Mouse (Mus musculus) kidney, embryonic 16.5 days (tissue): ENCODE data around the gene Cavin1. TPM values are rescaled to one million over a fixed set of nuclear protein-coding genes. Genes with fewer than 3 reads are reported as not detected.

ENCODE experiments used
- ATAC-seq: fragments of 200-750 bp; cut with Nextera tagmentation; 2 replicates; pipeline ENCODE4 v1.8.0; 2017; ENCODE audit warnings: moderate TSS enrichment; ENCODE audit not compliant: low FRiP score, low TSS enrichment
- H3K27ac ChIP-seq: fragments of 300-500 bp; sonication (generic); 2 replicates; pipeline ENCODE4 v1.5.1; 2014; ENCODE audit warnings: low read length
- H3K27me3 ChIP-seq: fragments of 300-500 bp; sonication (generic); 2 replicates; pipeline ENCODE4 v1.6.1; 2014; ENCODE audit warnings: low read length, control low read depth, mixed read lengths; ENCODE audit not compliant: insufficient read depth
- H3K36me3 ChIP-seq: fragments of 300-500 bp; sonication (generic); 2 replicates; pipeline ENCODE4 v1.6.1; 2014; ENCODE audit warnings: low read length, control low read depth, mixed read lengths; ENCODE audit not compliant: insufficient read depth
- H3K4me1 ChIP-seq: fragments of 300-500 bp; sonication (generic); 2 replicates; pipeline ENCODE4 v1.6.1; 2014; ENCODE audit warnings: low read length, control low read depth, mixed read lengths; ENCODE audit not compliant: insufficient read depth
- H3K4me2 ChIP-seq: fragments of 300-500 bp; sonication (generic); replicated peaks from 2 replicates; pipeline ENCODE4 v1.6.1; 2014; ENCODE audit warnings: low read depth, low read length
- H3K4me3 ChIP-seq: fragments of 300-500 bp; sonication (generic); 2 replicates; pipeline ENCODE4 v1.5.1; 2014; ENCODE audit warnings: mild to moderate bottlenecking, low read length
- H3K9ac ChIP-seq: fragments of 300-500 bp; sonication (generic); replicated peaks from 2 replicates; pipeline ENCODE4 v1.6.1; 2014; ENCODE audit warnings: low read length
- H3K9me3 ChIP-seq: fragments of 300-500 bp; sonication (generic); 2 replicates; pipeline ENCODE4 v1.6.1; 2016; ENCODE audit warnings: low read length, control low read depth
- WGBS: fragments of 180-500 bp; shearing (Covaris S2); extraction: QIAGEN DNeasy Blood & Tissue Kit; methylation state at CpG from one replicate; pipeline ENCODE4 v1.1.7; 2014; 5-methylcytosine and 5-hydroxymethylcytosine counted together
- polyA plus RNA-seq: library from polyadenylated mRNA; unstranded; fragments of >200 nt; fragmentation: Nextera tagmentation; extraction: Ambion mirVana; gene quantifications from 2 replicates; pipeline ENCODE4 v1.2.1, GENCODE M21; 2015

Cavin1 gene
- polyA plus RNA-seq, 1 experiment from 2014 or later = 161 TPM

DNA sequence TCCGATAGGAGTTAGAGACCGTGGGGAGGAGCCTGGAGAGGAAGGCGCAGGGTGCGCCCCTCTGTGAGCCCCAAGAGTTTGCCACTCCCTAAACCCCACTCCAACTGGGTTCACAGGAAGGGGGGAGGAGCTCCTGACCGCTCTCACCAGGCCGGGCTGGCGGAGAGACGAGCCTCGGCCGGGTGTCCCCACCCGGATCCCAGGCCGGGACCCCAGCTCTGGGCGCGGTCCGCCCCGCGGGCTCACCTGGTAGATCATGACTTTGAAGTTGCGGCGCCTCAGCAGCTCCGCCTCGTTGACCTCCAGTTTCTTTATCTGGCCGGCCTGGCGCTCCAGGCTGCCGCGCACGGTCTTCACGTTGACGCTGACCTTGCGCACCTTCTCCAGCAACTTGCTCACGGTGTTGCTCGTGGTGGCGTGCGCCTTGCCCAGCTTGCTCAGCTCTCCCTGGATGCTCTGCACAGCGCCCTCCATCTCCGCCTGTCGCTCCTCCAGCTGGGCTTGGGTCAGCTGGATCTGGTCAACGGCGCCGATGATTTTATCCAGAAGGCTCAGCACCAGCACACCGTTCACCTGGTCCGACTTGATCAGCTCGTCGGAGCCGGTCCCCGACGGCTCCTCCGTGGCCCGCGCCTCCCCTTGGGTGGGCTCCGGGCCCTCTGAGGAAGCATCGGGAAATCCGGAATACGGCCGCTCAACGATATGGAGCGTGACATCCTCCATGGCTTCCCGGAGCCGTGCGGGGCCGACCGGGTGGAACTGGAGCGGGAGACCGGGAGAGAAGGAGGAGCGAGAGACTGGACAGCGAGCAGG is 737 bp downstream of the Cavin1 start:
- under 1% methylated on average over 65 of the region's 65 CpGs for WGBS

GRCm38 (mm10) chr11:100969189-100969743 is 1.4 kb downstream of the Cavin1 start:
- Histone ChIP-seq H3K27ac (peak overlapping the region; percentile 86), H3K9ac (peak overlapping the region; percentile 71), H3K27me3 (peaks cover 35% of the 10 kb centered on the region), H3K4me3 (peak overlapping the region; percentile 62), H3K4me1 (peaks cover 27% of the 10 kb centered on the region), H3K36me3 (no peaks in the 10 kb centered on the region), H3K9me3 (no peaks in the 10 kb centered on the region), H3K4me2 (peak overlapping the region; percentile 58)
- ATAC-seq = peak; percentile 3; the same call in 1 of the 2 replicates
- WGBS = 2% methylated on average over 33 of the region's 35 CpGs

More for the DNA sequence above, 737 bp downstream of the Cavin1 start:
- Histone ChIP-seq H3K4me3 (peak overlapping the region; percentile 62), H3K36me3 (no peaks in the 10 kb centered on the region), H3K27me3 (peaks cover 35% of the 10 kb centered on the region), H3K9me3 (no peaks in the 10 kb centered on the region), H3K4me2 (peak overlapping the region; percentile 58), H3K4me1 (peaks cover 27% of the 10 kb centered on the region), H3K27ac (peak overlapping the region; percentile 86), H3K9ac (peak overlapping the region; percentile 71)
- ATAC-seq = peak; percentile 57

DNA sequence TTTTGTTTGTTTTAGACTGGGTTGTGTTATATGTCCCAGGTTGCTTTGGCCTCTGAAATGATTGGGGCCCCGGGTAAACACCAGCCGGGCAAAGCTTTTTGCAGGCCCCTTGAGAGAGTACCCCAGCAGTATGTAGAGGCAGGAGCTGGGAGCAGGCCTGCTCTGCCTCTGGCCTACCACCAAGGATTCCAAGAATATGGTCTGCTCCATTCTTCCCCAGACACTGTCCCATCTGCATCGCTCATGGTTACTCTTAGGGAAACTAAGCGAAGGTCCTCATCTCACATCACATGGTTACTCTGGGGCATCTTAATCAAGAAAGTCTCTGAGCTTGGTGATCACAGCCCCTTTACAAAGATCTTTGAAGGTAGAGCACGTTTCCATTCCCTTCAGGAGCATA is 2.2 kb downstream of the Cavin1 start:
- no peaks in the 10 kb centered on the region for H3K9me3 ChIP-seq
- peak overlapping the region; percentile 62 for H3K4me3 ChIP-seq
- peaks cover 27% of the 10 kb centered on the region for H3K4me1 ChIP-seq
- H3K27me3 ChIP-seq = peaks cover 35% of the 10 kb centered on the region
- peak overlapping the region; percentile 58 for H3K4me2 ChIP-seq
- no peaks in the 10 kb centered on the region for H3K36me3 ChIP-seq
- peak overlapping the region; percentile 86 for H3K27ac ChIP-seq
- 76% methylated on average over 5 of the region's 5 CpGs for WGBS
- peak overlapping the region; percentile 71 for H3K9ac ChIP-seq
- ATAC-seq = no peak

GRCm38 (mm10) chr11:100967881-100968420 is 2.7 kb downstream of the Cavin1 start:
- H3K4me1 ChIP-seq = peaks cover 27% of the 10 kb centered on the region
- peak overlapping the region; percentile 58 for H3K4me2 ChIP-seq
- H3K27ac ChIP-seq = 0 out of 2 replicates have a peak overlapping the region, but pooled peaks have one; percentile 86
- H3K4me3 ChIP-seq = peak overlapping the region; percentile 62
- H3K9me3 ChIP-seq = no peaks in the 10 kb centered on the region
- H3K36me3 ChIP-seq = no peaks in the 10 kb centered on the region
- H3K9ac ChIP-seq = peak overlapping the region; percentile 71
- H3K27me3 ChIP-seq = peaks cover 35% of the 10 kb centered on the region
- WGBS = 84% methylated on average over 5 of the region's 5 CpGs
- no peak for ATAC-seq

DNA sequence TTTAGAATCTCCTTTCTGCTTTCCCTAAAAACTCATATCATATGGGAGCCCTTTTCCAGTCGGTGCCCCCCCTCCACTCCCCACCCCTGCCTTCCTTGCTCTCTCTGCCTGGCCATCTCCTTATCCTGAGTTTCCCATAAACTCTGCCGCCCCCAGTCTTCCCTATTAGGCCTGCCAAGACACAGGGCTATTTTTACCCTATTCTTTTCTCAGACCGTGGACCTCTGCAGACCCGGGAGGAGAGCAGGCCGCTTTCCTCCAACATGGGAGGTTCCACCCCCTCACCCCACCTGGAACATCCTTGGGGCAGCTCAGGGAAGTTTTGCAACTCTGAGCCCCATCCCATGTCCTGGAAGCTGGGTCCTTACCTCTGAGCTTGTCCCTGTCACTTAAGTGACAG is 3.3 kb downstream of the Cavin1 start:
- H3K4me1 ChIP-seq = peaks cover 27% of the 10 kb centered on the region
- H3K9me3 ChIP-seq = no peaks in the 10 kb centered on the region
- 0 out of 2 replicates have a peak overlapping the region, but pooled peaks have one; percentile 25 for H3K27ac ChIP-seq
- peak overlapping the region; percentile 58 for H3K4me2 ChIP-seq
- H3K36me3 ChIP-seq = no peaks in the 10 kb centered on the region
- peak overlapping the region; percentile 5; the same call in 1 of the 2 replicates for H3K9ac ChIP-seq
- peak overlapping the region; percentile 62; the same call in 1 of the 2 replicates for H3K4me3 ChIP-seq
- 54% methylated on average over 5 of the region's 5 CpGs for WGBS
- ATAC-seq = no peak
- peaks cover 32% of the 10 kb centered on the region for H3K27me3 ChIP-seq

GRCm38 (mm10) chr11:100965760-100966159 is 4.9 kb downstream of the Cavin1 start:
- Histone ChIP-seq H3K4me3 (no peak overlapping the region), H3K36me3 (no peaks in the 10 kb centered on the region), H3K27ac (no peak overlapping the region), H3K4me2 (no peak overlapping the region), H3K4me1 (peaks cover 22% of the 10 kb centered on the region), H3K27me3 (peaks cover 19% of the 10 kb centered on the region), H3K9me3 (no peaks in the 10 kb centered on the region), H3K9ac (no peak overlapping the region)
- no peak for ATAC-seq
- 68% methylated on average over 6 of the region's 6 CpGs for WGBS

DNA sequence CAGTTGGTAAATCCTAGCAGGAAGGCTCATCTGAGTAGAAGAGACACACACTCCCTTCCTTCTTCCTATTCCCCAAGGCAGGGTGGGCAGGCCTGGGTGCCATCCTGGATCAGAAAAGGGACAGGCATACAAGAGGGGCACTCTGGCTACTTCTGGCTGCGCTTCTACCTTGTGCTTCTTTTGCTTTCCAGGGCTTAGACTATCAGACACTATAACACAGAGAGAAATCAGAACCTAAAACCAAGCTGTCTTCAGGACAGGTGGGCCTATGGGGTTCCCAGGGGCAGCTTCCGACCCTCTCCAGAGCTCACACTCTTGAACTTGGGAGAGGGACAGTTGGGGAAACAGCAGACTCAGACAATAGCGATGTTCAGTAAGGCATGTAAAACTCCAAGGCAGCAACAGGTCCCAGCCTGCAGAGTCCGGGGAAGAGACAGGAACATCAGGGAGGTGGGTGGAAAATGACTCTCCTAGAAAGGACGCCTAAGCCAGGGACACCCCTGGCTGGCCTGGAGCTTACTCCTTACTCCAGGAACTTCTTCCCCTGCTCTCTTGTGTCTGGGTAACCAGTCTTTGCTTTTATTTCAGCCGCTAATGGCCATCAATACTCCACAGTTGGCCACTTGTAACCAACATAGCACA is 5.7 kb downstream of the Cavin1 start:
- H3K4me2 ChIP-seq = no peak overlapping the region
- no peaks in the 10 kb centered on the region for H3K9me3 ChIP-seq
- H3K9ac ChIP-seq = no peak overlapping the region
- H3K4me1 ChIP-seq = peaks cover 28% of the 10 kb centered on the region
- ATAC-seq = no peak
- peaks cover 19% of the 10 kb centered on the region for H3K27me3 ChIP-seq
- no peak overlapping the region for H3K4me3 ChIP-seq
- no peaks in the 10 kb centered on the region for H3K36me3 ChIP-seq
- no peak overlapping the region for H3K27ac ChIP-seq
- 81% methylated on average over 6 of the region's 6 CpGs for WGBS

DNA sequence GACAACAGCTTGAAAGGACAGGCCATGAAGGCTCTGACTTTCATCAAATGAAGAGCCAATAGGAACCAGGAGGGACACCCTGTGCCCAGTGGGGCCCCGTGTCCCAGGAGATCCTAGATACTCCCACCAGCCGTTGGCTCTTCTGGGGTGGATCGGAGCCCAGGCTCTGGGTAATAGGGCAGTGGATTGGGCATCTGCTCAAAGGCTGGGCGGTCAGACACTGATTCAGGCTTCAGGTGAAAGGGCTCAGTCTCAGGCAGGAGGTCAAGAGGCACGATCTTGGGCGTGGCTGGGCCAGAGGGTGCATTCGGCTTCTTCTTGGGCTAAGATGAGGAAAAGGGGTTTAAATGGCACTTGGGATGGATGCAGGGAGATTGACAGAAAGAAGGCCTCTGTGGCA is 6.5 kb downstream of the Cavin1 start:
- Histone ChIP-seq H3K27ac (no peak overlapping the region), H3K4me2 (no peak overlapping the region), H3K4me1 (peaks cover 33% of the 10 kb centered on the region), H3K9ac (no peak overlapping the region), H3K9me3 (no peaks in the 10 kb centered on the region), H3K27me3 (peaks cover 20% of the 10 kb centered on the region), H3K4me3 (no peak overlapping the region), H3K36me3 (no peaks in the 10 kb centered on the region)
- 93% methylated on average over 7 of the region's 7 CpGs for WGBS
- no peak for ATAC-seq

DNA sequence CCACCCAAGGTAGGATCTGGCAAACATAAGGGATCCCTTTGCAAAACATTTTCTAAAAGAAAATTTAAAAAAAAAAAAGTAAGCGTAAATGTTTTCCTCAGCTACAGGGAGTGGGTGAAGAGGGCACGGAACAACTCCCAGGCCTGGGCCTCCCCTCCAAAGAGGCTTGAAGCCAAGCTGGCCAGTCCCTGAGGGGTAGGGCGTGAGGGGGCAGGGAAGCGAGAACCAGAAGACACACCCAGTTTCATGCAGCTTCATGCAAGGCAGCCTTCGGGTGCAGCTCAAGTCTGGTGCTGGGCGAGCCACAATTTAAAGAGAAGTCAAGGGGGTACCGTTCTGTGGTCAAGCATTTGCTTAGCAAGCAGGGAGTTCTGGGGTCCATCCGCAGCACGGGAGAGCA is 7.0 kb downstream of the Cavin1 start:
- WGBS = 76% methylated on average over 9 of the region's 9 CpGs
- Histone ChIP-seq H3K27ac (no peak overlapping the region), H3K27me3 (peaks cover 20% of the 10 kb centered on the region), H3K4me3 (no peak overlapping the region), H3K4me1 (peaks cover 36% of the 10 kb centered on the region), H3K36me3 (no peaks in the 10 kb centered on the region; the same call in 1 of the 2 replicates), H3K4me2 (no peak overlapping the region), H3K9me3 (no peaks in the 10 kb centered on the region), H3K9ac (no peak overlapping the region)
- no peak for ATAC-seq
